Mouse (Mus musculus) liver, embryonic 11.5 days (tissue): ENCODE data around the gene Spint3. TPM values are rescaled to one million over a fixed set of nuclear protein-coding genes. Genes with fewer than 3 reads are reported as not detected.

Experiments
- ATAC-seq: fragments of 200-750 bp; cut with Nextera tagmentation; replicated peaks from 2 replicates; pipeline ENCODE4 v1.8.0; 2017; ENCODE audit warnings: moderate number of reproducible peaks, mild to moderate bottlenecking, moderate TSS enrichment, moderate library complexity; ENCODE audit not compliant: low FRiP score
- DNase-seq: peaks from one replicate; pipeline ENCODE4 v3.0.0-alpha.2; 2017; ENCODE audit warnings: low spot score
- H3K27ac ChIP-seq: fragments of 300-500 bp; sonication (generic); 2 replicates; pipeline ENCODE4 v1.5.1; 2014; ENCODE audit warnings: mild to moderate bottlenecking, low read depth, low read length, control low read depth
- H3K27me3 ChIP-seq: fragments of 300-500 bp; sonication (generic); replicated peaks from 2 replicates; pipeline ENCODE4 v1.6.1; 2014; ENCODE audit warnings: low read length, mixed read lengths; ENCODE audit not compliant: control insufficient read depth, insufficient read depth
- H3K36me3 ChIP-seq: fragments of 300-500 bp; sonication (generic); 2 replicates; pipeline ENCODE4 v1.6.1; 2014; ENCODE audit warnings: mild to moderate bottlenecking, low read length, moderate library complexity, mixed read lengths; ENCODE audit not compliant: control insufficient read depth, insufficient read depth
- H3K4me1 ChIP-seq: fragments of 300-500 bp; sonication (generic); replicated peaks from 2 replicates; pipeline ENCODE4 v1.6.1; 2014; ENCODE audit warnings: low read length, mixed read lengths; ENCODE audit not compliant: control insufficient read depth, insufficient read depth
- H3K4me2 ChIP-seq: fragments of 300-500 bp; sonication (generic); 2 replicates; pipeline ENCODE4 v1.6.1; 2014; ENCODE audit warnings: mild to moderate bottlenecking, control low read depth, moderate library complexity
- H3K4me3 ChIP-seq: fragments of 300-500 bp; sonication (generic); 2 replicates; pipeline ENCODE4 v1.5.1; 2014; ENCODE audit warnings: low read depth, low read length, control low read depth
- H3K9ac ChIP-seq: fragments of 300-500 bp; sonication (generic); 2 replicates; pipeline ENCODE4 v1.6.1; 2014; ENCODE audit warnings: low read depth, low read length, control low read depth
- H3K9me3 ChIP-seq: fragments of 300-500 bp; sonication (generic); 2 replicates; pipeline ENCODE4 v1.6.1; 2016; ENCODE audit warnings: low read length, inconsistent platforms, mixed read lengths; ENCODE audit not compliant: control insufficient read depth
- WGBS: fragments of 180-500 bp; shearing (Covaris S2); extraction: QIAGEN DNeasy Blood & Tissue Kit; methylation state at CpG from one replicate; pipeline ENCODE4 v1.1.7; 2014; 5-methylcytosine and 5-hydroxymethylcytosine counted together
- polyA plus RNA-seq: library from polyadenylated mRNA; unstranded; fragments of >200 nt; fragmentation: Nextera tagmentation; extraction: Ambion mirVana; gene quantifications from 2 replicates; pipeline ENCODE4 v1.2.1, GENCODE M21; 2014

Gene Spint3
- polyA plus RNA-seq, 1 experiment from 2014 or later = not detected

- Histone ChIP-seq H3K9me3 (no peaks in the 10 kb centered on the region), H3K4me2 (no peak overlapping the region), H3K27ac (no peak overlapping the region), H3K4me3 (no peak overlapping the region), H3K4me1 (peaks cover 4% of the 10 kb centered on the region), H3K9ac (no peak overlapping the region), H3K36me3 (no peaks in the 10 kb centered on the region), H3K27me3 (peaks cover 27% of the 10 kb centered on the region)
- 87% methylated on average over 8 of the region's 8 CpGs for WGBS
- DNase-seq (no peak), ATAC-seq (no peak)
Measured at GRCm38 (mm10) chr2:164560106-164560505, 13.2 kb downstream of the Spint3 start.

- ATAC-seq = no peak
- peaks cover 24% of the 10 kb centered on the region for H3K27me3 ChIP-seq
- no peaks in the 10 kb centered on the region for H3K36me3 ChIP-seq
- peaks cover 4% of the 10 kb centered on the region for H3K4me1 ChIP-seq
- H3K27ac ChIP-seq = no peak overlapping the region
- H3K9ac ChIP-seq = peak overlapping the region; percentile 46; the same call in 1 of the 2 replicates
- H3K4me2 ChIP-seq = 0 out of 2 replicates have a peak overlapping the region, but pooled peaks have one; percentile 7
- no peak overlapping the region for H3K4me3 ChIP-seq
- no peaks in the 10 kb centered on the region for H3K9me3 ChIP-seq
- DNase-seq = peak; percentile 40
- 31% methylated on average over 16 of the region's 16 CpGs for WGBS
Measured at GRCm38 (mm10) chr2:164558991-164559645, 14.1 kb downstream of the Spint3 start.

DNA sequence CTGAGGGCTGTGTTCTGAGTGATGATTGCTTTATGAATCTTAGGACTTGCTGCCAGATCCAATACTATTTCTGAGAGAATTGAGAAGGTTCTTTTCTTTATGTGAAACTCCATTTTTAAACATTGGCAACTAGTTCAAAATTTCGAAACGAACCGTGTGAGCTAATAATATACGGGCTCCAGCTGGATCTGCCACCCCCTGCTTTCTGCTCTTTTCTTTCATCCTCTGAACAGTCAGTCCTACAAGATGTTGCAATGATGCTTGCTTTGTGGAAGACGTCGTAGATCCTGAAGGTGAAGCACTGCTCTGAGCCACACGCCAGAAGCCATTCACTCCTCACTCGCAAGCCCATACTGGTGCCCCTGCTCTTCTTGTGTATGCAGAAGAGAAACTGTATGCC is 14.8 kb downstream of the Spint3 start:
- Histone ChIP-seq H3K4me3 (no peak overlapping the region), H3K27ac (no peak overlapping the region), H3K9ac (no peak overlapping the region), H3K9me3 (no peaks in the 10 kb centered on the region), H3K4me1 (peaks cover 4% of the 10 kb centered on the region), H3K4me2 (no peak overlapping the region), H3K27me3 (peaks cover 17% of the 10 kb centered on the region), H3K36me3 (no peaks in the 10 kb centered on the region)
- DNase-seq = no peak
- ATAC-seq = no peak
- 80% methylated on average over 8 of the region's 8 CpGs for WGBS

DNA sequence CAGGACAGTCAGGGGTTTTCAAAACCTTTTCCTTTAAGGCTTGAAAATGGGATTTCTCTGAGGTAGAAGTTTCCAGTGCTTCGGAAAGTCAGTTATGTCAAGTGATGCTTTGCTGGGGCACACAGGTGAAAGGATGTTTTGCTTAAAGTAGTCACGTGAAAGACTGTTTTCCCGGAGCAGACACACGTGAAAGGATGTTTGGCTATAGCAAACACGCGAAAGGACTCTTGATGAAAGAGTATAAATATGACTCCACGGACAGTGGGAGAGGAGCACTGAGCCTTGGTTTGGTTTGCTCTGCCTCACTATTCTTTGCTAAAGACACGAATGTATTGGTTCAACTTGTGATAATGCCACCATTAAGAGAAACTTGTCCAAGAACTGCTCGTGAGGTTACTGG is 21.8 kb downstream of the Spint3 start:
- no peaks in the 10 kb centered on the region for H3K36me3 ChIP-seq
- WGBS = 88% methylated on average over 9 of the region's 9 CpGs

GRCm38 (mm10) chr2:164550895-164551269 is 22.4 kb downstream of the Spint3 start:
- no peak overlapping the region for H3K9ac ChIP-seq
- whole genome bisulfite sequencing = 34% methylated on average over 2 of the region's 2 CpGs
- H3K4me2 ChIP-seq = no peak overlapping the region
- no peaks in the 10 kb centered on the region for H3K36me3 ChIP-seq
- ATAC-seq = no peak
- DNase-seq = no peak
- H3K9me3 ChIP-seq = no peaks in the 10 kb centered on the region
- H3K27ac ChIP-seq = no peak overlapping the region
- H3K27me3 ChIP-seq = 0 out of 2 replicates have a peak, but pooled peaks cover 2% of the 10 kb centered on the region
- no peaks in the 10 kb centered on the region for H3K4me1 ChIP-seq
- no peak overlapping the region for H3K4me3 ChIP-seq

More for the DNA sequence above, 21.8 kb downstream of the Spint3 start:
- H3K9me3 ChIP-seq = no peaks in the 10 kb centered on the region
- ATAC-seq = no peak
- no peak overlapping the region for H3K27ac ChIP-seq
- no peaks in the 10 kb centered on the region for H3K4me1 ChIP-seq
- no peak overlapping the region for H3K4me3 ChIP-seq
- no peak for DNase-seq
- H3K9ac ChIP-seq = no peak overlapping the region
- no peak overlapping the region for H3K4me2 ChIP-seq
- 0 out of 2 replicates have a peak, but pooled peaks cover 2% of the 10 kb centered on the region for H3K27me3 ChIP-seq

DNA sequence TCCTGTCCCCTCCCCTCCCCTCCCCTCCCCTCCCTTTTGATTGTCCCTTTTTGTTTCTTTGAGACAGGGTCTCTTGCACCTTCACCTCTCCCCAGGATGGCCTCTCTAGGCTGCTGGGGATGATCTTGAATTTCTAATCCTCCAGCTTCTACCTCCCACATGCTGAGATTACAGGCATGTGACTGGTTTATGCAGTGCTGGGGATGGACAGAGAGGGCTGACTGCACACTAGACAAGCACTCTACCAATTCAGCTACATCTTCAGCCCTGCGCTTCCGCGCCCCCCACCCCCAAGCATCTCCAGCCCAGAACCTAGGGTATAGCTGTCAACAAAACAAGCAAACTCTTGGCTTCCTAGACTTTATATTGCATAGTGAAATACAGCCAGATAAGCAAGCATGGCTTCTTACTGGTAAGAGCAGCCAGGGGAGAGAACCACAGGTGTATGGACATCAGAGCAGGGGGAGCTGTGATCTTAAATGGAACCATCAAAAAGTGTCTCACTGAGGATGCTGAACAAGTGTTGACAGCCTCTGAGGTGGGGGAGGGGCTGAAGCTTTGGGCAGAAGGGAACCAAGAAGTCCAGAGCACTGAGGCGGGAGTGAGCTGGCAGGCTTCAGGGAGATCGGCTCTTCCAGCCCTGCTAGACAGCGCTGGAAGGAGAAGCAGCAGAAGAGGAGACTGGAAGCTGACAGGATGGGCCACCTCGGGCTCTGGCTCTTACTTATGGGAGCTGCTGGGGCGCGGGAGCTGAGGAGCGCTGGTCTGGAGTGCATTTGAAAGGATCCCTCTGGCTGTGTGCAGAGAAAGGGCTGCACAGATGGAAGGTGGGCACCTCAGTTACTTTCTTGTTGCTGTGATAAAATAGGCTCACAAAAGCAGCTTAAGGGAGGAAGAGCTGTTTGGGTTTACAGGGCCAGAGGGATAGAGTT is 23.0 kb downstream of the Spint3 start:
- no peaks in the 10 kb centered on the region for H3K9me3 ChIP-seq
- 0 out of 2 replicates have a peak, but pooled peaks cover 2% of the 10 kb centered on the region for H3K27me3 ChIP-seq
- H3K4me3 ChIP-seq = no peak overlapping the region
- no peak overlapping the region for H3K27ac ChIP-seq
- H3K36me3 ChIP-seq = no peaks in the 10 kb centered on the region
- DNase-seq (no peak), ATAC-seq (no peak)
- 22% methylated on average over 10 of the region's 10 CpGs for WGBS
- H3K9ac ChIP-seq = no peak overlapping the region
- no peaks in the 10 kb centered on the region for H3K4me1 ChIP-seq
- no peak overlapping the region for H3K4me2 ChIP-seq

DNA sequence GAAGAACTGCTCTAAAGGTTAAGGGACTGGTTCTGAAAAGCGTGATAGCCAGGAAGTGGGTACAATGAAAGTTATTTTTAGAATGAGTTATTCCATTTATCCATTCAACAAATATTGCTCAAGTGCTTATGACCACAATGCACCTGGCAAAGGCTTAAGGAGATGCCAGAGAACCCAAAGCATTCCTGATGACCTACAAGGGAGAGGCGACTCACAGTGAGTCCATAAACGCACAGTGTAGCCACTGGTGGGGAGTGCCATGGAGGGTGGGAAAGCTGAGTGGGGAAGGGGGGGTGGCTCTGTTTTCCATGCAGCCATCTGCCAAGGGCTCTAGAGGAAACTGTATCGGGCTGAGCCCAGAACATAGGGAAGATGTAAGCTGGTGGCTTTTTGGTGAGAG is 23.9 kb downstream of the Spint3 start:
- no peaks in the 10 kb centered on the region for H3K9me3 ChIP-seq
- H3K36me3 ChIP-seq = no peaks in the 10 kb centered on the region
- no peak overlapping the region for H3K27ac ChIP-seq
- H3K4me1 ChIP-seq = no peaks in the 10 kb centered on the region
- H3K4me3 ChIP-seq = no peak overlapping the region
- ATAC-seq (no peak), DNase-seq (no peak)
- WGBS = 46% methylated on average over 4 of the region's 4 CpGs
- H3K27me3 ChIP-seq = peaks cover 2% of the 10 kb centered on the region; the same call in 1 of the 2 replicates
- no peak overlapping the region for H3K9ac ChIP-seq
- H3K4me2 ChIP-seq = no peak overlapping the region

GRCm38 (mm10) chr2:164544454-164545097 is 28.7 kb downstream of the Spint3 start:
- H3K4me3 ChIP-seq = no peak overlapping the region
- H3K27me3 ChIP-seq = no peaks in the 10 kb centered on the region; the same call in 1 of the 2 replicates
- H3K4me1 ChIP-seq = no peaks in the 10 kb centered on the region
- no peak overlapping the region for H3K9ac ChIP-seq
- DNase-seq = no peak
- H3K27ac ChIP-seq = no peak overlapping the region
- H3K9me3 ChIP-seq = no peaks in the 10 kb centered on the region
- 40% methylated on average over 5 of the region's 5 CpGs for WGBS
- no peak overlapping the region for H3K4me2 ChIP-seq
- no peaks in the 10 kb centered on the region for H3K36me3 ChIP-seq
- no peak for ATAC-seq
